Mouse (Mus musculus): ENCODE results near the gene Olfr311.
"Not testable (repeated sequence)": the region's sequence is repeated elsewhere in the genome, so short reads cannot be mapped to it uniquely, and the experiment has no call there.

The Olfr311 gene

DNA sequence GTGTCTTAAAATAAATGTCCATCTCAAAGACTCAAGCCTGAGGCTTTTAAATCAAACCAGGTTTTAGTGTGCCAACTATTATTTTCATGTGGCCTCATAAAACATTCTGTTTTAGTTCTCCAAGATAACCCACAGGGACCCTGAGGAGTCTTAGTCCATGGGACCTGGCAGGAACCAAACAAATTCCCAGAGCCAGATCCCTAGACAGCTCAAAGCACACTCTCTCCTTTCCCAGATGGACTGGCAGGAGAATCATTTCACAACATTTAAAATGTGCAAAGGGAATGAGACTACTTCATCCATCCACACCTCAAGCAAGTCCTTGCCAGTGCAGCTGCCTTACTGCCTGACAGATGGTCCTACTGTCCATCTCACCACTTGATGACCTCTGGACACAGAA lies at the start of gene Olfr311:
Gene Olfr311, plus strand, starts transcription at position 301 of the 400 bp plus-strand sequence.
- not testable (repeated sequence) for DNase-seq (ENCODE audit: low spot score)

DNA sequence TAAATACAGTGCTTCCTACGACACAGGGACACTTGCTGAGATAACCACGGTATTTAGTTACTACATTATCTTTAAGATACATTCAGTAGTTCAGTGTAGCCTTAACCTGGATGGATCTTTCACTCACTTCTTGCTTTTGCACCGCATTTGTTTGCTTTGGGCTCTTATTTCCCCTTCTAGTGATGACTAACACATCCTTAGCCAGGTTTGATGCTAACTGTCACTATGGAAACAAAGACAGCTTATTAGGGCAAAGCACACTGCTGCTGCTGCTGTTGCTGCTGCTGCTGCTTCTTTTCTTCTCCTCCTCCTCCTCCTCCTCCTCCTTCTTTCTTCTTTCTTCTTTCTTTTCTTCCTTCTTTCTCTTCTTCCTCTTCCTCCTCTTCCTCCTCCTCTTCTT lies 49.5 kb upstream of the Olfr311 start:
- no peak for DNase-seq (ENCODE audit: low spot score)

DNA sequence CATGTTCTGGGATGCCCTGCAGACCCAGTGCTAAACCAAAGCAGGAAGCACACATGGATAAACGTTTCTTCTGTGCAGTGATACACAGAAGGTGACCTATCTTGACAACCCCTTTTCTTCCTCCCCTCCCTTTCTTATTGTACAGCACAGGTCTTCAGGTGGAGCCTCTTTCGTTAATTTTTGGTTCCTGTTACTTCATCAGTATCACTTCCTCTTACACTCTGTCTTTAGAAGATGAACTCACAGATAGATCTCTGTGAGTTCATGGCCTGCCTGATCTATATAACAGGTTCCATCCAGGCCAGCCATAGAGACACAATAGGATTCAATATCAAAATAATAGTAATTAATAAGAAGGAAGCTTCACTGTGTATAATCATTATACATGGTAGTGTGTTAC lies 49.0 kb upstream of the Olfr311 start:
- DNase-seq (ENCODE audit: low spot score), result no peak

DNA sequence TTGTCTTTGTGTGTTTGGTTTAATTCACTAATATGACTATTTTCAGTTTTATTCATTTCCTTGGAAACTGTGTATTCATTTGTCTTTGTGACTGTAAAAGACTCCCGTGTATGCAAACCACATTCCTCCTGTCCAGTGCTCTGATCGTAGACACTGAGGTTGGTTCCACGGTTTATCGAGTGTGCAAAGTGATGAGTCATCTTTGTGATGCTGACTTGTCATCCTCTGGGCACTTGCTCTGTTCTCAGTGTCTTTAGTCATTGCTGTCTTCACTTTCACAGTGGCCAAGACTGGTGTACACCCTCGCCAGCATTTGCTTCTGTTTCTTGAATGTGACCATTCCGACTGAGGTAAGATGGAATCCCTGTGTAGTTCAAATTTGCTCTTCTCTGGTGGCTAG lies 48.4 kb upstream of the Olfr311 start:
- no peak for DNase-seq (ENCODE audit: low spot score)

DNA sequence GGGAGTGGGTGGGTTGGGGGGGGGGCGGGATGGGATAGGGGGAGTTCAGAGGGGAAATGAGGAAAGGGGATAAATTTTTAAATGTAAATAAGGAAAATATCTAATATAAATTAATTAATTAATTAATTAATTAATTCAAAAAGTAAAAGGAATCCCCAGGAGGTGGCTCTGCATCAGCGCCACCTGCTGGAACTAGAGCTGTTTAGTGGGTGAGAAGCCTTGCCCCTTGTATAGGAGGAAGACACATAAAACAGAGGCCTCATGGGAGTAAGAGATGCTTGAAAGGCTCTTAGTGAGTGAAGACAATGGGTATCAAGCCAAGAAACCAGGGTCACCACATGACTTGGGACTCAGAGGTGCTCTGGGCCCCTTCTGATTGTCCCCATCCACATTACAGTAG lies 43.2 kb upstream of the Olfr311 start:
- no peak for DNase-seq (ENCODE audit: low spot score)

DNA sequence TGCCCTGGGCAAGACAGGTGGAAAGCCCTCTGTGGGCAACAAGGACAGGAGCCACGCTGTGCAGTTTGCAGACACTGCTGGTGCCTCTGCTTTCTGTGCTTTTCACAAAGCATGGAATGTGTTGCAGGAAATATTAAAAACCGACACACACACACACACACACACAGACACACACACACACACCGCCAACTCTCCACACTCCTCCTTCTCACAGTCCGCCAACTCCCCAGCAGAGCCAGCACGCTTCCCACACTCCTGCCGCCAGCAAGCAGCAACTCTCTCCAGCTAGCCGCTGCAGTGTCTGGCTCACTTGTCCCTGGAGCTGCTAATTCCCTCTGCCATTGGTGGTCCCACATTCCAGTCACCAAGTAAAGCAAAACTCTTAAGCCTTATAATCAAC lies 42.2 kb upstream of the Olfr311 start:
- no peak for DNase-seq (ENCODE audit: low spot score)

DNA sequence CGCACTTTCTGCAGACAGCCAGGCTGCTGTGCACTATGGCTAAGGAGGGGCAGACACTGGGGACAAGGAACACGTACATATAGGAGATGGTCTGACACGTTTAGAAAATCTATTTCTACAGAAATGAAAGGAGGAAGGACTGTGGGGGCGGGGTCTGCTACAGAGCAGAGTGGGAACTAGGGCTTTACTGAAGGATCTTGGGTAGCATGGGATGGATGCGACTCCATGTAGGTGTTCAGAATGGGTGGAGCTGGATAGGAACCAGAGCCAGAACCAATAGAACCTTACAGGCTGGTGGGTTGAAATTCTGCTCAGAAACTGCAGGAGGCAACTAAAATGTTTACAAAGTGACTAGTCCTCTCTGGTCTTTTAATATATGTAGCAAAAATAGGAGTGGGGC lies 39.3 kb upstream of the Olfr311 start:
- DNase-seq (ENCODE audit: low spot score), result no peak

DNA sequence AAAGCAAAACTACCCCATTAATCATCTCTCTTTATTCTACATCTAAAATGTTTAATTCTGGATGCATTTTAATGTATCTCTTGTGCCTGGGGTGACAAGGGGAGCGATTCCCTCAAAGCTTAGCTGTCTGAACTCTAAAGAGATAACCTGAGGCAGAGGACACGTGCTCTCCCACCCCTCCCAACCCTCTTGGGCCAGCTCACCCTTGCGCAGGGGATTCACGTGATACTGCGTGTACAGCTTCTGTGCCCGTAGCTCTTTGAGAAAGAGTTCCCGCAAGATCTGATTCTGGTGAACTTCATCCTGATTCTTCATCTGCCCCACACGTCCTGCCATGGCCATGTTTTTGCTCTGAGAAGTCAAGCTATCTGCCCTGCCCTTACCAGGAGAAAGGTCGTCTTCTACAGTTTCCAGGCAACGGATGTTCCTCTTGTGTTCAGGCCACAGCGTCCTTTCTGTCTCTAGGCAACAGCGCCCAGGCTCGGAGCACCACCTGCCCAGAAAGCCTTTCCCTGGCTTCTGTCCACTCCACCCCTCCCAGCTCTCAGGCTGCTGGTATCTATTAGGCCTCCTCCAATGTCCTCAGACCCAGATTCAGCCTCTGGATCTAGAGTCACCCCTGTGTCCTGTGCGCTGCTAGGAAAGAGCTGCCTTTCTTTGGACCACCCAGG lies 37.4 kb upstream of the Olfr311 start, which contains the start of gene Fam183b:
Gene Fam183b, minus strand, starts transcription at position 403 of the 671 bp plus-strand sequence.
- no peak for DNase-seq (ENCODE audit: low spot score)

DNA sequence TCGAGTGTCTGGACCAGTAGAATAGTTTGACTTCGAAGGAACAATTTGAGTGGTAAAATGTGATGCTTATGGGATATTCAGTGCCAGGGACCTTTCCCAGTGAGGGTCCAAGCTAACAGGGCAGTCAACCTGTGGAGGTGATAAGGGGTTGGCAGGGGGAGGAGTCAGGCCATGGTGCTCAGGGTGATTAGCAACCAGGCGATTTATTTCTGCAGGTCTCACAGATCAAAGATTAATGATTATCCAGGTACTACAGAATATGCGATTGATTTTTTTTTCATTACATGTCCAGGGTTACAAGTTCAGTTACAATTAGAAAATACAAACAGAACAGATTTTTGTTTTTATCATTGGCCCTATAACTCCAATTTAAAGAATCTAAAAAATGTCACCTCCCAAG lies 35.2 kb upstream of the Olfr311 start:
- DNase-seq (ENCODE audit: low spot score), result no peak

DNA sequence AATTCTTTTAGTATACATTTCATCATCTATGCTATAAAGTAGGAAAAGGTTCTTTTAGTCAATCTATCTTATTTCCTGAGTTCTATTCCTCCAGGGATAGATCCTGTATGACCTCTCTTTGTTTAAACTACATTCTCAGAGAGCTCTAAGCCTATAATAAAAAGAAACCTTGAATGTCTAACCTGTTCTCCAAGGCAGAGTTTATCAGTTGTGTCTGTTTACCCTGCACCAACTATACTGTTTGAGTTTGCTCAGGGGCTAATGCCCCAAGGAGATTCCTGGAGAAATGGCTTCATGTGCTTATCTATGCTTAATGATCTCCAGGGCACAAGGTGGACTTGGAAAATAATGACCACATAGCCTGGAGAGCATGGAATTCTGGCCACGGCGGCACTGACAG lies 34.7 kb upstream of the Olfr311 start:
- DNase-seq (ENCODE audit: low spot score), result no peak

DNA sequence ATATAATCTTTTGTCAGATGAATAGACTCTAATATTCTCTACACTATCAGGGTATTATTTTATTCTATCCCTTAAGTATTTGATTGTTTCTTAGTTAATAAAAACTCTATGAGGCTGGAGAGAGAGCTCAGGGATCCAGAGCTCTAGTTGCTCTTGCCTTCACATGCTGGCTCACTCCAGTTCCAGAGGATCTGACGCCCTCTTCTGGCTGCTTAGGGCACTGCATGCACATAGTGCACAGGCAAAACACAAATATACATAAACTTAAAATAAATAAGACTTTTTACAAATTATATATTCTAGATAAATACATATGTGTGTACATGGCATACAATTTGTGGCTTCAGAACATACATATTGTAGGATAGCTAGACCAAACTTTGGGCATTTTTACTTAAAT lies 27.1 kb upstream of the Olfr311 start:
- no peak for DNase-seq (ENCODE audit: low spot score)

DNA sequence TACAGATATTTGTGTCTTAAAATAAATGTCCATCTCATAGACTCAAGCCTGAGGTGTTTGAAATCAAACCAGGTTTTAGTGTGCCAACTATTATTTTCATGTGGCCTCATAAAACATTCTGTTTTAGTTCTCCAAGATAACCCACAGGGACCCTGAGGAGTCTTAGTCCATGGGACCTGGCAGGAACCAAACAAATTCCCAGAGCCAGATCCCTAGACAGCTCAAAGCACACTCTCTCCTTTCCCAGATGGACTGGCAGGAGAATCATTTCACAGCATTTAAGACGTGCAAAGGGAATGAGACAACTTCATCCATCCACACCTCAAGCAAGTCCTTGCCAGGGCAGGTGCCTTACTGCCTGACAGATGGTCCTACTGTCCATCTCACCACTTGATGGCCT lies 24.4 kb upstream of the Olfr311 start, which contains the start of gene Olfr313:
Gene Olfr313, plus strand, starts transcription at position 301 of the 400 bp plus-strand sequence.
- not testable (repeated sequence) for DNase-seq (ENCODE audit: low spot score)

DNA sequence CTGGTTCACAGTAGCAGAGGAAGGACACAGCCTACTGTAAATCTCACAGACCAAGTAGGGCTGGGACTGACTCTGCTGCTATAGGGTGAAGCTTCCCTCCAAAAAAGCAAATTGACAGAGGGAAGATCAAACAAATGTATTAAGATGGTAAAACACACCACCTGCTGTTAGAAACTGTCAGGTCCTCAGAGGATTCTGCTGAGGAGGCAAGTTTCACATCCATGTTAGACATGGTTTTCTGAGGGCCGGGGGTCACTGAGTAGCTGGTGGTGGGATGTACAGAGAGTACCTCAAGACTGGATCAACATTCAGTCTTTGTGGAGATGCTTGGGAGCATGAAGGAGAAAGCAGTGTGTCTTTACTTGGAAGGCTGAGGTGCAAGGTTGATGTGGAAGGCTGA lies 23.4 kb upstream of the Olfr311 start:
- no peak for DNase-seq (ENCODE audit: low spot score)

DNA sequence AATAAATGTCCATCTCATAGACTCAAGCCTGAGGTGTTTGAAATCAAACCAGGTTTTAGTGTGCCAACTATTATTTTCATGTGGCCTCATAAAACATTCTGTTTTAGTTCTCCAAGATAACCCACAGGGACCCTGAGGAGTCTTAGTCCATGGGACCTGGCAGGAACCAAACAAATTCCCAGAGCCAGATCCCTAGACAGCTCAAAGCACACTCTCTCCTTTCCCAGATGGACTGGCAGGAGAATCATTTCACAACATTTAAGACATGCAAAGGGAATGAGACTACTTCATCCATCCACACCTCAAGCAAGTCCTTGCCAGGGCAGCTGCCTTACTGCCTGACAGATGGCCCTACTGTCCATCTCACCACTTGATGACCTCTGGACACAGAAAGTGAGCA lies 10.1 kb upstream of the Olfr311 start, which contains the start of gene Olfr312:
Gene Olfr312, plus strand, starts transcription at position 301 of the 400 bp plus-strand sequence.
- DNase-seq (ENCODE audit: low spot score), result not testable (repeated sequence)

DNA sequence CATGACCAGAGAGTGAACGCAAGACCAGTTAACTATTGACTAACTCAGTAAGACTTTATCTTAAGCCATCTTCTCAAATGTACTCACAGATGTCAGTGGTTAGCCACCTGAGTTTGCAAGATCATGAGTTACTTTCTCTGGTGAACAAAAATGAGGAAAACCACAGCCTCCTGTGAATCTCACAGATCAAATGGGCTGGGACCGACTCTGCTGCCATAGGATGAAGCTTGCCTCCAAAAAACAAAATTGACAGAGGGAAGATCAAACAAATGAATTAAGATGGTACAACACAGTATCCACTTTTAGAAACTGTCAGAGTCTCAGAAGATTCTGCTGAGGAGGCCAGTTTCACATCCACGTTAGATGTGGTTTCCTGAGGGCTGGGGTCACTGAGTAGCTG lies 9.3 kb upstream of the Olfr311 start:
- DNase-seq (ENCODE audit: low spot score), result no peak

DNA sequence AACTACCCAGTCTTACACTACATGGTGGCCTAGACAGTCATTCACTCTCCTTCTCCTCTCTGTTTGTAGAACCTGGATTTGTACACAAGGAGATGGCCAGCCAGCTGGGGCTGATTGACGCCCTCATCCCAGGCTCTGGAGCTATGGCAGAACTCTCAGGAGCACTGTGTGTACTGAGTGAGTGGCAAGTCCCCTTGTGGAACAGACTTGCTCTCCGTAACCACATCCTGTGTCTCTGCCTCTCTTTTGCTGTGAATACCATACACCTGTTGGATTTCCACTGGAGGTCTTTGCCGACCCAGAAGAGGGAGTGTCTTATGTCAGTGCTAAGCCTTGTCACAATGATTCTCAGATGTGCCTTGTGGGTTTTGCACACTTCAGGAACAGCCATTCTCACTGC lies 6.5 kb upstream of the Olfr311 start:
- not testable (repeated sequence) for DNase-seq (ENCODE audit: low spot score)

DNA sequence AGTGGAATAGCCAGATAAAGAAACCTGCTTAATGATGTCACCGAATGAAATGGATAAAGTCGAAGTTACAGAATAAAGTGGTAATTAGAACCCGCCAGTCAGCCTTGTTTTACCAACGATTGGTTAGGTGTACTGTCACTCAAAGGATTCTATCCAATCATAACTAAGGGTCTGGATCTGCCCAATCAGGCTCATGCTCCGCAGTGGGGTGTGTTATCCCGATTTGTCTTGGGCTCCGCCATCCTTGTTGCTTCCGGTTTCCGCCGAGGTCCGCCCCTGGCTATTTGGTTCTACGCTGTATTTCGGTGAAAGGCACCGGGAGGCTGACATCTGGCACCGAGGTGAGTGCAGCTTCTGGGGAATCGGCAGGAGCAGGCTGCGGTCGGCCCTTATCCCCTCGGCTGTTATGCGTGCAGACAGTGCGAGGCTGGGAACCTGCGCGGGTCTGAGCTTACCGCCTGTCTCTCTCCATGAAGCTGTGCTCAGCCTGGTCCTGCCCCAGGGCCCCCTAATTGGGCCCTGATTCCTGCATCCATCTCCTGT lies 7.9 kb downstream of the Olfr311 start, which contains the start of gene Gm12258:
Gene Gm12258, plus strand, starts transcription at position 240 of the 543 bp plus-strand sequence.
- peak; percentile 14 for DNase-seq (ENCODE audit: low spot score)

DNA sequence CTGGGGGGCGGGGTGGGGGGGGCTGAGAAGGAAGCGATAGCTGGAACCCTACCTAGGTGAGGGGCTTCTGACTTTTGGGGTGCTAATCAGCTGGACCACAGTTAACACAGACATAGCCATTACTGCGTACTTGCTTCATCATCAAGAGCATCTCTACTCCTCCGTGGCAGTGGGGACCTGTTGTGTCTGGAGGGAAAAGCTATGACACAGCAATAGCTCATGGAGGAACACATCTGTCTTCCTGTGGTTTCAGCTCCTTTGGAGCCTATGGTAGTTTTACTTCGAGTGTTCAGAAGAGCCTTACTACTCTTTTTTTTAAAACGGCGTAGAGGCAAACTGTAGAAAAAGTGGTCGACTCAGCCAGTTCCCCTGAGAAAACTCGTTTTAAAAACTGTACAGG lies 8.6 kb downstream of the Olfr311 start:
- no peak for DNase-seq (ENCODE audit: low spot score)

DNA sequence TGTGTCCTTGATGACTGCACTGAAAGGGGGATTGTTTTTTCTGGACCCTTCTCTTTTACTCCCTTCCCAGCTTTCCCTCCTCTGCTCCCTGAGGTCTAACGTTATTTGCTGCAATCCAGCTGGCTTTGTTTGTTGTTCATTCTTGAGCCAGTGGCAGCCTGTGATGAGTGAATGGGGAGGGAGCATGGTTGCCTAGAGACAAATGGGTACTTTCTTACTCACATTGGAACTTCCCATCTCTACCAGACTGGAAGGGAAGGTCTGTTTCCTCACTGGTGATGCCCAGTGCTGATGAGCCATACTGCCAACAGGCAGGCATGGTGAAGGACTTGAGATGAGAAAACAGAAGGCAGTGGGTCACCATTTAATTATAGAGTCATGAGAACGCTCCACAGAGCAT lies 10.7 kb downstream of the Olfr311 start:
- DNase-seq (ENCODE audit: low spot score), result no peak

DNA sequence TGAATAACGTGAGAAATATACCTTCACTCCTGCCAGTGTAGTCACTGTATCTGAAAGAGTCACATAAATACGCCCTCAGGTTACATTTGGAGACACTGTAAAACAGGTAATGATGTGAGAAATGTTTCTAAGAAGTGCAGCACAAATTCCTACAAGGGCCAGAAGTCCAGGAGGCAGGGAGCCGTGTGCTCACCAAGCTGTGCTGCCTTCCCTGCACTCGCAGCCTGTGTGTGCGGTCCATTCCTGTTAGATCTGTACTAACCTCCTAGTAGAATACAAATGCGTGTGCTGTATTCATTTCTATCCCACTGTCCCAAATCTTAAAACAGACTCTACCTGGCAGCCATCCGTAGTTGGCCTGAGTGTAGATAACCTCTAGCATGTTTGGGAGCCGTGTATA lies 21.7 kb downstream of the Olfr311 start:
- DNase-seq (ENCODE audit: low spot score), result no peak

DNA sequence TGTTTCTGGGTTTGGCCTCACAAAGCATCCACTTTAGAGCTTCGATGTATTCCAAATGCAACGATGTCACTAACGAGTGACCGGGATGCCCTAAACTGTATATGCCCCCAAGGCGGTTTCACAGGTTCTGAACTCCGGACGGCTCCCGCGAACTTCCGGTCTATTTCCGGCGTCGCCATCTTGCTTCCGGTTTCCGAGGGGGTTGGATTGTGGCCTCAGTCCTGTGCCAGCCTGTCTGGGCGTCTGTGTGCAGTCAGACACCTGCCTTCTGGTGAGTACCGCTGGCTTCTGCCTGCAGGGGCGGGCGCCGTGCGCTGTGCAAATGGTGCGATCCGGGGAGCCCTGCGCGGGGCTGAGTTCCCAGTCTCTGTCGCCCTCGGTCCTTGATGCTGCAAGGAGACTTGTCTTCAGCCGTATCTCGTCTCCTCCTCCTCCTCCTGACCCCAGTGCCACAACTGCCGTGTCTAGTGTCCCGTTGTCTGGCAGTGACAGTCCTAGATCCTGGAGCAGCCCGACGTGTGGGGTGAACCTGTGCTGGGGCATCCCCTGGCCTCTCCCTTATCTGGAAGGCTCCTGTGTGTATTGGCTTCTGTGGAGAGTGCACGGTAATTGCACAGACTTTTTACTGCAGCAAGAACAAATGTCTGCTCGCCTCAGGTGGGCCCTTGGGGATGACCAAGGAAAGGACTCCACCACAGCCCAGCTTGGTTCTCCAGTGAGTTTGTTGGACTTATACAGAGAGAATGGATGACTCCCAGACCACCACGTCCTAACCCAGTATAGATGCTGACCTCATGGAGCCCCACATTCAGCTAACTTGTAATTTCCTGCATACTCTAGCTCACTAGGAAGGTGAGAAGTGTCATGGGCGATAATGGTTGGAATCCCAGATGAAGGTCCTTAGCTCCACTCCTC lies 28.2 kb downstream of the Olfr311 start, which contains the start of gene 2810021J22Rik:
Gene 2810021J22Rik, plus strand, starts transcription at position 178 of the 915 bp plus-strand sequence.
- peak; percentile 25 for DNase-seq (ENCODE audit: low spot score)

DNA sequence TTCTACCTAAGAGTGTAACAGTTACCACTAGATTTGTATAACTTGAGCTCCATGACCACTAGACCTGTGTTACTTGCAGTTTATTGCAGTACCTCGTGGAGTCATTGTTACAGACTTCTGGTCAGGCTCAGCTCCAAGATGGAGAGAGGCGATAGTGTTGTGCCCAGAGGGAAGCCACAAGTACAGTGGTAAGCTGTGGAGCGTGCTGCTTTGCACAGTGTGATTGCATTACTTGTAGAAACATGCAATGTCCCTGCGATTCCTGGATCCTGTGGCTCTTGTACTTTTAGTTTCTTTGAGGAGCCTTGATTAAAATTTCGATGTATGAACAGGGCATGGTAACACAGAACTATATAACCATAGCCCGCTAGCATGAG lies 28.9 kb downstream of the Olfr311 start:
- DNase-seq (ENCODE audit: low spot score), result no peak

DNA sequence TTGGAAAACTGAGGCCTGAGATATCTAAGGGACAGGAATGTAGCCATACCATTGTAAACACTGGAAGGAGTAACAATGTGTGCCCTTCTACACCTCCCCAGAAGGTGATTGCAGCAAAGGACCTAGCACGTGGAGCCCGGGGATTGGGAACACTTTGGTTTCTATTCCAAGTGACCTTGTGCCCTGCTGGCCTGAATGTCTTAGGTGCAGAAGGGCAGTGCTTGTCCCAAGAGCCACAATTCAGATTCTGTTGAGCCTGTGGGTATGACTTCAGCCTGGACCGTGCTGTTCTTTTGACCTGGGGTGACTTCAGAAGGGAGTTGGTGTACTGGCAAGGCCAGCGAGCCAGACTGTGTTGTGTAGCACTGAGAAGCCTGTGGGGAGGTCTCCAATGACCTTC lies 31.9 kb downstream of the Olfr311 start:
- no peak for DNase-seq (ENCODE audit: low spot score)
